Mouse (Mus musculus): ENCODE results near the gene Plxnd1. TPM values are rescaled to one million over a fixed set of nuclear protein-coding genes. Genes with fewer than 3 reads are reported as not detected.

Plxnd1 gene
- total and polyA plus RNA-seq, 2 experiments from 2014 or later, result 2.8 to 17.3 TPM

DNA sequence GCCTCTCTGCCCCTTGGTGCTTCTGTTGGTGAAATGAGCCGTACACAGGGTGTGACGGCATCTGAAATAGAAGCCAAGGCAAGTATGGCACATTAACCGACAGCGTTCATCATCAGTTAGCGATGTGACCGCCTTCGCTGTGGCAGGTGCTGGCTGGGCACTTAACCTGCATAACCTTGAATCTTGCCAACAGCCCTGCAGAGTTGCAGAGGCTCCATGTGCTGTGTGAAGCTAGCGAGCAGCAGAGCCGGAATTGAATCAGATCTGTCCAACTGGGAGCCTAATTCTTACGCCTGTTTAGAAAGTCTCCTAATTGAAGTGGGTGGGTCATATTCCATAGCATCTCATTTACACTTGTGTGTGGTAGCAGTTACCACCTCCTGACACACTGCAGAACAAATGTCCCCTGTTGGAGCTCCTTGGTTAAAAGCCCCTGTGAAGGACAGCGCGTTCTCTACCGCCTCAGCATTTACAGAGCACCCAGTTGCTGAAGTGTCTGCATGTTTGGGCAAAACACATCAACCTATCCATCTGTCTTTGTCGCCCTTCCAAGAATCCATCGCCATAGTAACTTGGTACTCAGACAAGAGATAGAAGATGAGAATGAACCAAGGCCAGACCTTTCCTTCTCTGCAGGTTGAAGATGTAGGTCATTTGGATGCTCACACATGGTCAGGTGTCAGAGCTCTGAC is 80.1 kb downstream of the Plxnd1 start:
- peak; percentile 71 for DNase-seq (ENCODE audit: low spot score)
- Histone ChIP-seq H3K4me1 (ENCODE audit: insufficient read depth, low read length) (peaks cover 4% of the 10 kb centered on the region; the same call in 1 of the 2 replicates), H3K9ac (replicated peaks; ENCODE audit: low read length, poor library complexity, severe bottlenecking) (no peak overlapping the region), H3K36me3 (ENCODE audit: insufficient read depth, low read length) (peaks cover 23% of the 10 kb centered on the region), H3K27me3 (ENCODE audit: insufficient read depth, low read length) (no peaks in the 10 kb centered on the region), H3K4me2 (ENCODE audit: low read depth, low read length, poor library complexity, severe bottlenecking) (no peak overlapping the region), H3K9me3 (ENCODE audit: low read length) (no peaks in the 10 kb centered on the region), H3K4me3 (ENCODE audit: low read depth, low read length) (no peak overlapping the region), H3K27ac (ENCODE audit: low read depth, low read length) (0 out of 2 replicates have a peak overlapping the region, but pooled peaks have one; percentile 12)
- no peak for TF ChIP-seq CTCF (IDR thresholded peaks at IDR 0.05)
- WGBS, result 89% methylated on average over 15 of the region's 15 CpGs
- ATAC-seq (ENCODE audit: low FRiP score), result no peak

- no peak overlapping the region for H3K4me2 ChIP-seq (ENCODE audit: low read depth, low read length, poor library complexity, severe bottlenecking)
- no peak for ATAC-seq (ENCODE audit: low FRiP score)
- H3K9ac ChIP-seq (replicated peaks; ENCODE audit: low read length, poor library complexity, severe bottlenecking), result no peak overlapping the region
- H3K4me3 ChIP-seq (ENCODE audit: low read depth, low read length), result no peak overlapping the region
- no peak for TF ChIP-seq CTCF (IDR thresholded peaks at IDR 0.05)
- peaks cover 4% of the 10 kb centered on the region; the same call in 1 of the 2 replicates for H3K4me1 ChIP-seq (ENCODE audit: insufficient read depth, low read length)
- H3K9me3 ChIP-seq (ENCODE audit: low read length), result no peaks in the 10 kb centered on the region
- H3K27me3 ChIP-seq (ENCODE audit: insufficient read depth, low read length), result no peaks in the 10 kb centered on the region
- no peak for DNase-seq (ENCODE audit: low spot score)
- 87% methylated on average over 10 of the region's 10 CpGs for WGBS
- no peak overlapping the region for H3K27ac ChIP-seq (ENCODE audit: low read depth, low read length)
- peaks cover 23% of the 10 kb centered on the region for H3K36me3 ChIP-seq (ENCODE audit: insufficient read depth, low read length)
Observed at GRCm38 (mm10) chr6:115913482-115913881, 81.3 kb downstream of the Plxnd1 start.

DNA sequence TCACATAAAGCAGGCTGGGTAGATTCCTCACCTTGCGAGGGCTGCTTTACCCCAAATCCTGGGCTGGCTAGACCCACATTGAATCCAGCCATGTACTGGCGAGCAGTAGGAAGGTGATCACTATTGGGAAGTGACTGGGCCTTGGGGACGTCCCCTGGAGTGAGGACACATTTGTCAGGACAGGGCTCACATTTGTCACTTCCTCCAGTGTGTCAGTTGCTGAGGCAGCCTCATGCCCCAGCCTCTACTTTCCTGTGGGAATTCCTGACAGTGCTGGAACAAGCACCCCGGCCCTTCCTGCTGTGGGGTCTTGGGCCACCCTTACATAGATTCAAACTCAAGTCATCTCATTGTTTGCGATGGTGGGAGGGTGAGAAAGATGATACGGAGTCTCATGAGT is 83.0 kb downstream of the Plxnd1 start:
- H3K4me1 ChIP-seq (ENCODE audit: insufficient read depth, low read length), result peaks cover 4% of the 10 kb centered on the region; the same call in 1 of the 2 replicates
- no peak overlapping the region for H3K9ac ChIP-seq (replicated peaks; ENCODE audit: low read length, poor library complexity, severe bottlenecking)
- no peaks in the 10 kb centered on the region for H3K9me3 ChIP-seq (ENCODE audit: low read length)
- no peak overlapping the region for H3K27ac ChIP-seq (ENCODE audit: low read depth, low read length)
- 84% methylated on average over 6 of the region's 6 CpGs for WGBS
- TF ChIP-seq CTCF (IDR thresholded peaks at IDR 0.05), result no peak
- H3K27me3 ChIP-seq (ENCODE audit: insufficient read depth, low read length), result no peaks in the 10 kb centered on the region
- no peak overlapping the region for H3K4me3 ChIP-seq (ENCODE audit: low read depth, low read length)
- ATAC-seq (ENCODE audit: low FRiP score) (no peak), DNase-seq (ENCODE audit: low spot score) (no peak)
- H3K4me2 ChIP-seq (ENCODE audit: low read depth, low read length, poor library complexity, severe bottlenecking), result no peak overlapping the region
- peaks cover 24% of the 10 kb centered on the region for H3K36me3 ChIP-seq (ENCODE audit: insufficient read depth, low read length)

DNA sequence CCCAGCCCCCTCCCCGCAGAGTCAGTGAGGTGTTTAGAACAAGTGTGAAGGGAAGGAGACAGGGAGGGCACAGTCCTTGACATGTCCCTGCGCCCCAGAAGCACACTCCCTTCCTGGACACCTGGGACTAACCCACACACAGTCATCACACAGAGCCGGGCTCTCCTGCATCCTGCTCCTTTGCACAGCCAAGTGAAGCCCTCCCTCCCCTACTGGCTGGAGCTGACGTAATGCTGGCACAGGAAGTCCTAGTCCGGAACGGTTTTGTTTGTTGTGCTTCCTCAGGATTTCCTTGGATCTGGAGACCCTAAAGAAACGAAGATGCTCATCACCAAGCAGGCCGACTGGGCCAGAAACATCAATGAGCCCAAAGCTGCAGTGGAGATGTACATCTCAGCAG is 84.9 kb downstream of the Plxnd1 start:
- peaks cover 32% of the 10 kb centered on the region for H3K36me3 ChIP-seq (ENCODE audit: insufficient read depth, low read length)
- peaks cover 4% of the 10 kb centered on the region; the same call in 1 of the 2 replicates for H3K4me1 ChIP-seq (ENCODE audit: insufficient read depth, low read length)
- H3K9me3 ChIP-seq (ENCODE audit: low read length), result no peaks in the 10 kb centered on the region
- no peak overlapping the region for H3K4me3 ChIP-seq (ENCODE audit: low read depth, low read length)
- H3K9ac ChIP-seq (replicated peaks; ENCODE audit: low read length, poor library complexity, severe bottlenecking), result no peak overlapping the region
- ATAC-seq (ENCODE audit: low FRiP score) (no peak), DNase-seq (ENCODE audit: low spot score) (no peak)
- 67% methylated on average over 8 of the region's 8 CpGs for WGBS
- H3K4me2 ChIP-seq (ENCODE audit: low read depth, low read length, poor library complexity, severe bottlenecking), result no peak overlapping the region
- H3K27ac ChIP-seq (ENCODE audit: low read depth, low read length), result 0 out of 2 replicates have a peak overlapping the region, but pooled peaks have one; percentile 26
- no peaks in the 10 kb centered on the region for H3K27me3 ChIP-seq (ENCODE audit: insufficient read depth, low read length)
- TF ChIP-seq CTCF (IDR thresholded peaks at IDR 0.05), result no peak

DNA sequence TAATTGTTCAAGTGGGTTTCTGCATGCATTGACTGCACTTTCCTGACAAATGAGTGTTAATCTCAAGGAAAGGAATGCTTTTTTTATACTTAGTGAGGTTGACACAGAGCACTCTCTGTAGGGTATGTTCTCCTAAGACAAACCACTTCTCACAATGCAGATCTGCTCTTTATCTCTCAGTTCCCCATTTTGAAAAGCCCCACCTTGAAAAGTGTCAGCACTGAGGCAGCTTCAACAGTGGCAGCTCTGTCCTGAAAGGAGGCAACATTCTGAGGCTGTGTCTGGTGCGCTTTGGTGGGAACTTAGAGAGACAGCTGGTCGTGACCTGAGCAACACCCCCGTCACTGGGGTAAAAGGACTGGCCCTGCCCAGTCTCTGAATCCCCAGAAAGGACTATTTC is 85.8 kb downstream of the Plxnd1 start:
- Histone ChIP-seq H3K4me3 (ENCODE audit: low read depth, low read length) (no peak overlapping the region), H3K36me3 (ENCODE audit: insufficient read depth, low read length) (peaks cover 34% of the 10 kb centered on the region), H3K9me3 (ENCODE audit: low read length) (no peaks in the 10 kb centered on the region), H3K4me2 (ENCODE audit: low read depth, low read length, poor library complexity, severe bottlenecking) (no peak overlapping the region), H3K27ac (ENCODE audit: low read depth, low read length) (no peak overlapping the region), H3K9ac (replicated peaks; ENCODE audit: low read length, poor library complexity, severe bottlenecking) (no peak overlapping the region), H3K4me1 (ENCODE audit: insufficient read depth, low read length) (peaks cover 3% of the 10 kb centered on the region; the same call in 1 of the 2 replicates), H3K27me3 (ENCODE audit: insufficient read depth, low read length) (no peaks in the 10 kb centered on the region)
- DNase-seq (ENCODE audit: low spot score) (no peak), ATAC-seq (ENCODE audit: low FRiP score) (no peak)
- WGBS, result 74% methylated on average over 3 of the region's 3 CpGs
- TF ChIP-seq CTCF (IDR thresholded peaks at IDR 0.05), result no peak

DNA sequence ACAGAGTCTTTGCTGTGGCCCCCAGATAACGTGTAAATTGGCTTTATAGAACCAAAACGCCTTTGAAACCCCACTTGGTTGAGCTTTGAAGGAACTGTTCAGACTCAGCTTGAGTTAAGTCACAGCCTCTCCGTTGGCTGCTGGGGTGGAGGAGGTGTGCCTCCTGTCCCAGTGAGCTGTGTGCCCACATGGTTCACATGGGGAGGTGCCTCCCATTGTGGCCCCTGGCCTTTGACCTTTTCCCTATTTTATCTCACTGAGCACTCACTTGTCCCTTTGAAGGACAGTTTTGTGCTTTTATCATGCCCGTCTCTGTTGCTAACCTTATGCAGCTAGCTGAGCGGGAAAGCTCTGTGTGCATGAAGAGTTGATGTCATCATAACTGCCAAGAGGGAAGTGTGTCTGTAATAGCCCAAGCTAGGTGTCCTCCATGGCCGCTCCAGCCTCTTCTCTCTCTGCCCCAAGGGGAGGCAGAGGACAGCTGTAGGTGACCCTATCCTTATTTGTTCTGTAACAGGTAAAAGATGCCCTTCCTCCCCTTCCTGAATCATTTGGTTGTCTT is 86.3 kb downstream of the Plxnd1 start:
- Histone ChIP-seq H3K27me3 (ENCODE audit: insufficient read depth, low read length) (no peaks in the 10 kb centered on the region), H3K36me3 (ENCODE audit: insufficient read depth, low read length) (peaks cover 37% of the 10 kb centered on the region), H3K4me1 (ENCODE audit: insufficient read depth, low read length) (no peaks in the 10 kb centered on the region), H3K4me2 (ENCODE audit: low read depth, low read length, poor library complexity, severe bottlenecking) (no peak overlapping the region), H3K9me3 (ENCODE audit: low read length) (no peaks in the 10 kb centered on the region), H3K9ac (replicated peaks; ENCODE audit: low read length, poor library complexity, severe bottlenecking) (no peak overlapping the region), H3K27ac (ENCODE audit: low read depth, low read length) (no peak overlapping the region), H3K4me3 (ENCODE audit: low read depth, low read length) (no peak overlapping the region)
- ATAC-seq (ENCODE audit: low FRiP score) (no peak), DNase-seq (ENCODE audit: low spot score) (no peak)
- WGBS, result 39% methylated on average over 6 of the region's 6 CpGs
- no peak for TF ChIP-seq CTCF (IDR thresholded peaks at IDR 0.05)
